Mouse (Mus musculus) NIH3T3 (cell line): ENCODE data around the gene Kir3dl2.
"Not testable (repeated sequence)": the region's sequence is repeated elsewhere in the genome, so short reads cannot be mapped to it uniquely, and the experiment has no call there.

Source experiments
- DNase-seq: peaks from one replicate; pipeline ENCODE4 v3.0.0-alpha.2; 2012; ENCODE audit warnings: low read depth

Kir3dl2 gene

DNA sequence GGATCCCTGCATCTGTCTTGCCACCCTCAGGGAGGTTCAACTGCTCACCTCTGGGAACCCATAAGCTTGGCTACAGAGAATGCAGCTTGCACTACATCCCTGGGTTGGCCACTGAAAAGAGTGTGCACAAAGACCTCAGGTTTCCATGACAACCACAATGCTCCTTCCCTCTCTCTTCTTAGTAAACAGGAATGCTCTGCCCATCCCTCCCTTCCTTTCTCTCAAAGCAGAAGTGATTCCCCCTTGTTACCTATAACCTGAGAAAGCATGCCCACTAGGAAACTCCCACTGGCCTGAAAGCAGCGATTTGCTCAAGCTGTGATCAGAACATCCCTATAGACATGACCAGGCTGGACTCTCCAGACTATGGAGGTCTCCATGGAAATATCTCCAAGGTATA, at the start of gene Kir3dl2:
Gene Kir3dl2 (minus strand): TSS at position 101 of the 400 bp plus-strand sequence.
- not testable (repeated sequence) for DNase-seq

DNA sequence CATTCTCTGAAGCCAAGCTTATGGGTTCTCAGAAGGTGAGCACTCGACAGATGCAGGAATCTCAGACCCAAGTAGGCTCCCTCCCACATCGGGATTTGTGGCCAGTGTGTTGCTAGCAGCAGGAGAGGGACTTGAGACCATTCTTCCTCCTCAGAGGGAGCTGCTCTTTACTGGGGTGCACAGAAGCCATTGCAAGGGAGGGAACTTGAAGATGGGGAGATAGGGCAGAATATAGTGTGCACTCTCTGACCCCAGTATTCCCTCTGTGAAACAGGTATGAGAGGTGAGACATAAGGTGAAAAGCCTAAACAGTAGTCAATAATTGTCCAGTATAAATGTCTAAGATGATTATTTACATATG, 47.0 kb upstream of the Kir3dl2 start:
- DNase-seq, result no peak

DNA sequence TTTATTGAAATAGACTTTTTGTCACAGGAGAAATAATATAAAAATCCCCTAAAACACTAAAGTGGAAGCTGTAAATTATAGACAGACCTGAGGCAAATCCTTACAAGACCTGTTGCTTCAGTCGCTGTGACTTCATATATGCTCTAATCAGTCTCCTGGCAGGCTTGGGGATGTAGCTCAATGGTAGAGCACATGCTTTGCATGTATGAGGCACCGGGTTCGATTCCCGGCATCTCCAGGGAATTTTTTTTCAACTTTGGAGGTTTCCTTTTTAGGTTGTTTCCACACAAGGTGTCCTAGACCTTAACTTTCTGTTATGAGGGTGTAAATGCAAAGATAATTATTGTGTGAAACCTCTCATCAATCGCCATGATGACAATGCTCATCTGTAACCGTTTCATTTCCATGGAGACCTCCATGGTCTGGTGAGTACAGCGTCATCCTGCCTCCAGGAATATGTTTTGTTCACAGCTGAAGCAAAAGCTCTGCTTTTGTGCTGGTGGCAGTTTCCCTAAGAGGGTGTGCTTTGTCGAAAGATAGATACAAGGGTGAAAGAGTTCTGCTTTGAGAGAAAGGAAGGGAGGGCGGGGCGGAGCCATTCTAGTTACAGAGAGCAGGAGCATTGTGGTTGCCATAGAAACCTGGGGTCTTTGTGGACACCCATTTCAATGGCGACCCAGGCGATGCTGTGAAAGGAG, 46.5 kb upstream of the Kir3dl2 start, which contains the start of gene Tceal3:
Gene Tceal3 (plus strand): TSS at position 644 of the 698 bp plus-strand sequence.
- peak; percentile 55 for DNase-seq

DNA sequence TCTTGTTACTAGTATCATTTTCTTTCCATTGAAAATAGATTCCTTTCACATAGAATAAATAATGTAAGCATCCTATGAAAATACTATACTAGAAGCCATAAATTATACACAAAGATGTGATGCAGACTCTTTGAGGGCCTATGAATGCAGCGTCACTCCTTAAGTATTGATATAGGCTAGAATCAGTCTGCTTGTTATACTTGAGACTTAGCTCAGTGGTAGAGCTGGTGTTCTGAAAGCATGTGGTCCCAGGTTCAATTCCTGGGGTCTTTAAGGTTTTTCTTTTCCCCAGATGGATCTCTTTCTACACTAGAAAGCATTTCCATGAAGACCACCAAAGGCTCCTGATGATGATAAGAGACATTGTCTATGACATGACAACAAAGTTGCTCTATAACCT, 40.8 kb upstream of the Kir3dl2 start:
- no peak for DNase-seq

DNA sequence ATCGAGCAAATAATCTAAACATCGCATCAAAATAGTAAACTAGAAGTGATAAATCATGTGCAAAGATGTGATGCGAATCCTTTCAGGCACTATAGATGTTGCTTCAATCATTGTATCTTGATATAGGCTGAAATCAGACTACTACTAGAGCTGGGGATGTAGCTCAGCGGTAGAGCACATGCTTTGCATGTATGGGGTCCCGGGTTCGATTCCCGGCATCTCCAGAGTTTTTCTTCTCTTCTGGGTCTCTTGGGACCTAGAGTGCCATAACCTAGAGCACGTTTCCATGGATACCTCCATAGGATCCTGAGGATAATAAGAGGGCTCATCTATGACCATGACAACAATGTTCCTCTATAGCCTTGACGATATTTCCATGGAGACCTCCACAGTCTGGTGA, 25.2 kb upstream of the Kir3dl2 start:
- not testable (repeated sequence) for DNase-seq

DNA sequence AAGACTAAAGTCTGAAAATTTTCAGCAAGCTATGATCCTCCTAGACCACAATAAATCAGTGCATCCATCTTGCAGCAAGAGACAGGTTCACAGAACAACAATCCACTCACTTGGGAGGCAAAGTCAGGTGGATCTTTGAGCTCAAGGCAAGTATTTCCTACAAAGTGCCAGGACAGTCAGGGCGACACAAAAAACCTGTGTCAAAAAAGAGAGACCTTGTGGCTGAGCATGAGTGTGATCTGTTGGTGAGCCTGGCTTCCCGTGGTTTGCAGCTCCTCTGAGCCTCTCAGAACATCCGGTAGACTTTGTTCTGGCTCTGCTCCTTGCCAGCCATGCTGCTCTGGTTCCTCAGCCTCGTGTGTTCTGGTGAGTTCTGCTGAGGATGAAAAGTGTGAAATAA, 26.2 kb downstream of the Kir3dl2 start, which contains the start of gene Kir3dl1:
Gene Kir3dl1 (plus strand): TSS at position 301 of the 400 bp plus-strand sequence.
- DNase-seq, result not testable (repeated sequence)
